Mouse (Mus musculus): ENCODE results near the gene 4931422A03Rik. TPM values are rescaled to one million over a fixed set of nuclear protein-coding genes. Genes with fewer than 3 reads are reported as not detected.

The 4931422A03Rik gene
- polyA plus RNA-seq, 1 experiment, result not detected

DNA sequence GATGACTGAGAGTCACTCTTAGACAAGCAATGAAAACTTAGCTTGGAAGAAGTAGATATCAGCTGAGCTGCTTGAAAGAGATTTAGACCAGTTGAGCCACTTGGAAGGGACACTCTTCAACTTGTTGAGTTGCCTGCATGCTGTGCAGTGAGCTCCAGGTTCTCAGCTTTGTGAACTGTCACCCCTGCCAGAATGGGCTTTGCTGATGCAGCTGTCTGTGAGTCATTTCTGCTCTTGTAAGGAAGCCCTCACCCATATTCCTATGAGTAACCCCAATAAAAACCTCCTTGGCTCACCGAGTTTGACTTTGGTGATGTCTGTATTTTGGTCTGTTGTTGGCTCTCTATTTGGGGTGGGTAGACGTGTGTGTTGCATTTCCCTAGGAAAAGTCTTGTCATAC lies 109.8 kb downstream of the 4931422A03Rik start:
- Histone ChIP-seq H3K27ac (ENCODE audit: insufficient read depth, low read length) (no peak overlapping the region), H3K4me3 (ENCODE audit: extremely low read depth, insufficient read depth, insufficient read length) (no peak overlapping the region), H3K36me3 (ENCODE audit: control insufficient read depth, insufficient read depth, low read length) (no peaks in the 10 kb centered on the region), H3K27me3 (ENCODE audit: control insufficient read depth, insufficient read depth, low read length) (no peaks in the 10 kb centered on the region), H3K4me1 (ENCODE audit: control insufficient read depth, insufficient read depth, insufficient read length) (peaks cover 17% of the 10 kb centered on the region)
- no peak for DNase-seq (ENCODE audit: low read depth in 1 of 2, low spot score in 2 of 2)
- no peak for TF ChIP-seq POLR2A (IDR thresholded peaks at IDR 0.05; ENCODE audit: low read depth, low read length)
- TF ChIP-seq CTCF (IDR thresholded peaks at IDR 0.05; ENCODE audit: extremely low read depth, insufficient read depth, insufficient read length, insufficient replicate concordance), result no peak
- WGBS, result 67% methylated on average over 2 of the region's 2 CpGs

GRCm38 (mm10) chr2:103917375-103917774 lies 110.8 kb downstream of the 4931422A03Rik start:
- no peak for TF ChIP-seq POLR2A (IDR thresholded peaks at IDR 0.05; ENCODE audit: low read depth, low read length)
- no peak for TF ChIP-seq CTCF (IDR thresholded peaks at IDR 0.05; ENCODE audit: extremely low read depth, insufficient read depth, insufficient read length, insufficient replicate concordance)
- 34% methylated on average over 5 of the region's 5 CpGs for WGBS
- Histone ChIP-seq H3K27me3 (ENCODE audit: control insufficient read depth, insufficient read depth, low read length) (no peaks in the 10 kb centered on the region), H3K4me3 (ENCODE audit: extremely low read depth, insufficient read depth, insufficient read length) (no peak overlapping the region), H3K4me1 (ENCODE audit: control insufficient read depth, insufficient read depth, insufficient read length) (peaks cover 17% of the 10 kb centered on the region), H3K27ac (ENCODE audit: insufficient read depth, low read length) (no peak overlapping the region), H3K36me3 (ENCODE audit: control insufficient read depth, insufficient read depth, low read length) (no peaks in the 10 kb centered on the region)
- no peak for DNase-seq (ENCODE audit: low read depth in 1 of 2, low spot score in 2 of 2)

Other genes with a start within 250 kb of the 4931422A03Rik start
- gene Caprin1, start 230.7 kb downstream of the 4931422A03Rik start, polyA plus RNA-seq (2012; rRNA removed), result 48.8 and 73.9 TPM in 2 replicates
- 91.1 and 97.7 TPM in 2 replicates for gene Lmo2, start 70.4 kb downstream of the 4931422A03Rik start, polyA plus RNA-seq (2012; rRNA removed)
- 9.5 and 9.6 TPM in 2 replicates for gene Fbxo3, start 640 bp downstream of the 4931422A03Rik start, polyA plus RNA-seq (2012; rRNA removed)
- gene Gm10912, start 37.5 kb upstream of the 4931422A03Rik start, polyA plus RNA-seq (2012; rRNA removed), result 0.06 and 0.09 TPM in 2 replicates
- not detected in 2 replicates for gene Gm10799, start 40.2 kb upstream of the 4931422A03Rik start, polyA plus RNA-seq (2012; rRNA removed)
- gene Cd59b, start 41.5 kb upstream of the 4931422A03Rik start, polyA plus RNA-seq (2012; rRNA removed), result 1.2 and 3.1 TPM in 2 replicates
- gene Cd59a, start 67.4 kb upstream of the 4931422A03Rik start, polyA plus RNA-seq (2012; rRNA removed), result 2.4 and 2.5 TPM in 2 replicates
- not detected in 2 replicates for gene A930018P22Rik, start 94.4 kb upstream of the 4931422A03Rik start, polyA plus RNA-seq (2012; rRNA removed)

Data from spleen, adult 2 months (tissue).